Mouse (Mus musculus) gastrocnemius, postnatal 14 days (tissue): ENCODE results near the gene Gm10300. TPM values are rescaled to one million over a fixed set of nuclear protein-coding genes. Genes with fewer than 3 reads are reported as not detected.
A peak's percentile ranks its signal among the peaks of the same experiment; 100 is the strongest.

Experiments used
- DNase-seq: peaks from one replicate; pipeline ENCODE4 v3.0.0; 2021; ENCODE audit warnings: mixed read lengths
- intact Hi-C: fragments of 180-260 bp; cut with DNase I; formaldehyde crosslinking; loops from one replicate; pipeline ENCODE4 v1.15.1; 2025; ENCODE audit warnings: low total_unique reads
- long read RNA-seq, 2 experiments: library from polyadenylated mRNA; stranded (forward); transcript quantifications; one replicate each; pipeline ENCODE4 v2.0.0; 2021
- total RNA-seq, 2 experiments: library from RNA; stranded (reverse); gene quantifications; 2 replicates each; pipeline ENCODE4 v1.2.3; 2021

Gm10300 gene
- under 1 TPM in 1 of 2 experiments, not detected in 1; 0.14 TPM for total RNA-seq
- long read RNA-seq, experiment 1 = 0 reads
- long read RNA-seq, experiment 2 = 0 reads

DNA sequence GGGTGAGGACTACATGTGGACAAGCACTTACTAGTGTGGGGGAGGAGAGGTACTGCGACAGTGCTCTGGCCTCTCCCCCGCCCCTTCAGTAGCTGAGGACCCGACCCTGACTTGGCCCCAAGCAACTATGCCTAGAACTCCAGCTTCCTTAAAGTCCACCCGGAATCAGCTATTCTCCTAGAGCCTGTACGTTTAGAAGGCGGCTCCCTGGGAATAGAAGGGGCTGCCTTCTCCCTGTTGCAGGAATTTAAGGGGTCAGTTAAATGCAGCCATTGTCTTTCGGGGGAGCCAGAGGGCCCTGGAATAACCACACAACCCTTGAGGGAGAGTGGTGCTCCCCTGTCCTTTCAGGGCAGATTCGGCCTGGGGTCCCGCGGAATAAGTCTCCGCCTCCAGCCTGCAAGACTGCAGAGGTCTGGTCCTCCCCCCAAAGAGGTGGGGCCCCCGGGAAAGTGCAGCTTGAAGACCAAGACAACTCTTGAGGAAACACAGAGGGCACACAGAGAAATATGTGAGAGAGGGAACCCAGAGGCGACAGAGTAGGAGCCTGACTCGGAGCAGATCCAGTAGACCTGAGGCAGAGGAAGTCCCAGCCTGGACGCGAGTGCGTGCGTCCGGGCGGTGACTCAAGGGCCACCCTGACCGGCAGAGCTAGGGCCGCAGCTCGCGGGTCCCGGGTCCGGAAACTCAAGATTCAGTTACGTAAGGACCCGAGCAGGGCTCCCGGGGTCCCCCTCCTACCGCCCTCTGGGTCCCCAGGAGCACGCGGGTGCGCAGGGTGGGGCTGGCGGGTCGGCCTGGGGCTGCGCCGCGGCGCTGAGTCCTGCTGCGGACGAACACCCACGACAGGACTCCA, at the start of gene Gm10300:
Gm10300 (plus strand) TSS at position 621 of the 856 bp plus-strand sequence.
- intact Hi-C loops = no loop called here

DNA sequence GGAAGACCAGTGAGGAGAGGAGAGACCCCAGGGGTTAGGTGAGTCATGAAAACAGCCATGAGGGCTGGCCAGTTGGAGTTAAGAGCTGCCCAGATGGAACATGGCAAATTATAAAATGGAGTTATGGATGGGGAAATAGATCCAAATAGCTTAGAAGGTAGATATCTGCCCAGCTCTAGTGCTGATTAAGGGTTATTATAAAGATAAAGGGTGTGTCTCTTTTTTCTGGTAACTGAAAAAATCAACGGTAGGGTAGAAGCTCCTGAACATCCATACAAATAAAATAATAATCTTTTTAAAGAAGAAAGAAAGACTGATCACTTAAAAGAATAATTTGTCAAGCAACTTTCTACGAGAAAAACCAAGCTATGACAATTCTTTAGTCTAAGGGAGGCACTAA, 49.2 kb upstream of the Gm10300 start:
- intact Hi-C loops = no loop called here
- no peak for DNase-seq

More for the DNA sequence above, at the start of gene Gm10300:
- DNase-seq = peak; percentile 36

- no peak for DNase-seq
- intact Hi-C loops = no loop called here
Measured at GRCm38 (mm10) chr4:132025738-132026527, 48.6 kb upstream of the Gm10300 start.

DNA sequence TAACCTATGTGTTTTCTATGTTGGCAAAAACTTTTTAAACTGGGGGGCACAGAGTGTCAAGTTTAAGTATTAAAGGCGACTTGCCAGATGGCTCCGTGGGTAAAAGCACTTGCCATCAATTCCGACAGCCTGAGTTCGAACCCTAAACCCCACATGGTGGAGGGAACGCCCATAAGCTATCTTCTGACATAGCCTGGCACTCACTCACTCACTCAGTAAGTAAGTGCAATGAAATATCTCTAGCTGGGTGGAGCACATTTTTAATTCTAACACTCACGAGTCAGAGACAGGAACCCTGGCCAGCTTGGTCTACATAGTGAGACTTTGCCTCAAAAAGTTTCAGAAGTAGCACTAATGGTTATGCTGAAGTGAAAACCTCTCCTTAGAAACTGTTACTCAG, 47.3 kb upstream of the Gm10300 start:
- intact Hi-C loops = no loop called here
- DNase-seq = no peak

DNA sequence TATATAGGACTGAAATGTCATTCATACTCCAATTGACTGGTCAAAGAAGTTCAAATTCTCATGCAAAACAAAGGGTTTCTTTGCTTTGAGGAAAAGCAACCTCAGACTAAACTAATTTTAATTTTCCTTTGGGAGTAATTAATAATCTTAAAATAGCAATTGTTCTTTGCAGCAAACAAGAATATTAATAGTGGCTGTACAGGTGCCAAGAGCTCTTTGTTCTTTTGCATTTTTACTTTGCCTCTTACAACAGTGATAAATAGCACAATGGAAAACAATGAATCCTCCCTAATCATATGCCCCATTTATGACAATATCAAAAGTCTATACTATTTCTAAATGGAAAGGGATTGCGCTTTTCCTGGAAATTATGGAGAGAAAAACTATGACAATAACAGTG, 46.7 kb upstream of the Gm10300 start:
- DNase-seq = no peak
- intact Hi-C loops = no loop called here

DNA sequence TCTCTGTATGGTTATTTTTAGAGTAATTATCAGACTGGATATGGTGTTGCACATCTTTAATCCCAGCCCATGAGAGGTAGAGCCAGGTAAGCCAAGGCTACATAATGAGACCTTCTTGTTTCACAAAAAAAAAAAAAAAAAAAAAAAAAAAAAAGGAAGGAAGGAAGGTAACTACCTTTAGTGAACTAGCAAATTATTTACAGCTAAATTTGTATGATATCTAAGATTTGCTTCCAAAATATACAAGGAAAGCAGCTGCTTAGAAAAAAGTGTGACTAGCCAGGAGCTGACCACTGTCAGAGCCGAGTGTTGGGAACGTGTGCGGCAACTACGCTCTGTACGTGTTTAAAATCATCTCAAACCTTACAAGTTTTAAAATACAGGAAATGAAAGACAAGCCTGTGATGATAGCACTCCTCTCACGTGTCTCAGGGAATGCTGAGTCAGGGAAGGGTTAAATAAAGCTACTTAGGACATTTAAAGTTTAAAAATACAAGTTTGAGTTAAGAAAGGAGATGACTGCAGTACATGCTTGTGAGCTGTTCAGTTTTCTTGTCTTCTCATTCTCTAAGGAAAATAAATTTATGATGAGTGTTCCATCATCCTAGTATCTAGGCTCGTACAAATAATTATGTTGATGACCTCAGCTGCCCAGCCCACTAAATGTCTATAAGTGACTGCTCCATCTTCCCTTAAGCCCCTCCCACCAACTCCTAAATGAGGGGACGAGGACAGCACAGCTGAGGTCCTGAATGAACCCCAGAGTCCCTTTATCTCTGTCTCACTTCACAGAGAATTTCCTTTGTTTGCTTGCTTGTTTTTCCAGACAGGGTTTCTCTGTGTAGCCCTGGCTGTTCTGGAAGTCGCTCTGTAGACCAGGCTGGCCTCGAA, 44.4 kb upstream of the Gm10300 start:
- intact Hi-C loops = no loop called here
- no peak for DNase-seq

- intact Hi-C loops = no loop called here
Measured at GRCm38 (mm10) chr4:132033183-132033582, 41.3 kb upstream of the Gm10300 start.

DNA sequence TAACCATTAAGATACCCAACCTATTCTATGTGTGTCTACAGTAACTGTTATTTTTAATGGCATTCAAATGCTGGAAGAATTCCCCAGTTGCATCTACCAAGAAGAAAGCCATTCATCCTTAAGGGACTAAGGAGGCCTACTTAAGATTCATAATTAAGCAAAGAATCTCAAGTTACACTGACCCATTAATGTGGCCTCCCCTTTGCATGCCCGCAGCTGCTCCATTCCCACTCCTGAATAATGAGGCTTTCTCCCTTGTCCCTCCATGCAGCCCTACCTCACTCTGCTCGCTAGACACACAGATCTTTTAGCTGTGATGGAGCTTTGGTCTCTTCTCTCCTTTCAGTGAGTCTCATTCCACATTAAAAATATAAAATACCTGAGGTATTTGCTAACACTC, 40.3 kb upstream of the Gm10300 start:
- DNase-seq = no peak
- intact Hi-C loops = no loop called here

More at GRCm38 (mm10) chr4:132033183-132033582, 41.3 kb upstream of the Gm10300 start:
- DNase-seq = no peak

- intact Hi-C loops = no loop called here
- DNase-seq = no peak
Measured at GRCm38 (mm10) chr4:132037137-132037536, 37.4 kb upstream of the Gm10300 start.

DNA sequence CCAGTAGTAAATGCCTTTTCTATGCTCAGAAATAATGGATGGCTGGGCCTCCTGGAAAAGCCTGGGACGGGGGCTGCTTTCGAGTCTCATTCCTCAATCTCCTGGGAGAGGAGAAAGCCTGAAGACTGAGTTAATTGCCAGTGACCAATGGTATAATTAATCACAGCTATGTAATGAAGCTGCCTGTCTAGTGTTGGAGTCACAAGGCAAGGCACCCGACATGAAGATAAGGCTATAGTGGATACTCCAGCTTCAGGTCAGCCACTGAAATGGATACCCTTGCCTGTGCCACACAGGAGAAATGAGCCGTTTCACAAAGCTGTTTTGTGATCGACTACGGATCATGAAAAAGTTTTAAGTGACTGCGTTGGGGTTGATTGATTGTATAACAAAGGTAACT, 36.5 kb upstream of the Gm10300 start:
- intact Hi-C loops = no loop called here
- no peak for DNase-seq

- intact Hi-C loops = no loop called here
- DNase-seq = no peak
Measured at GRCm38 (mm10) chr4:132038809-132039208, 35.7 kb upstream of the Gm10300 start.

DNA sequence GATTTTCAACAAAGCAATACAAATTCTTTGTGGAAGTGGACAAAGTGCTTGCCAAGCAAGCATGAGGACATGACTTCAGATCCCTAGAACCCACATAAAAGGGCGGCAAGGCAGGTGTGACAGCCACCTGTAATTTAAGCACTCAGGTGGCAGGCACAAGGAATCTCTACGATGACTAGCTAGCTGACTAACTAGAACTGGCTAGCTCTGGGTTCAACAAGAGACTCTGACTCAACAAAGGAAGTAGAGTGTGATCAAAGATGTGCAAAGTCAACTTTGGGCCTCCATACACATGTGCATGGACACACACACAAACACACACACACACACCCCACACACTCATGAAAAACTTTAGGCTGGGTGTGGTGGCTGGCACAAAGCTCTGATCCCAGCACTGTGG, 35.0 kb upstream of the Gm10300 start:
- intact Hi-C loops = no loop called here
- no peak for DNase-seq

DNA sequence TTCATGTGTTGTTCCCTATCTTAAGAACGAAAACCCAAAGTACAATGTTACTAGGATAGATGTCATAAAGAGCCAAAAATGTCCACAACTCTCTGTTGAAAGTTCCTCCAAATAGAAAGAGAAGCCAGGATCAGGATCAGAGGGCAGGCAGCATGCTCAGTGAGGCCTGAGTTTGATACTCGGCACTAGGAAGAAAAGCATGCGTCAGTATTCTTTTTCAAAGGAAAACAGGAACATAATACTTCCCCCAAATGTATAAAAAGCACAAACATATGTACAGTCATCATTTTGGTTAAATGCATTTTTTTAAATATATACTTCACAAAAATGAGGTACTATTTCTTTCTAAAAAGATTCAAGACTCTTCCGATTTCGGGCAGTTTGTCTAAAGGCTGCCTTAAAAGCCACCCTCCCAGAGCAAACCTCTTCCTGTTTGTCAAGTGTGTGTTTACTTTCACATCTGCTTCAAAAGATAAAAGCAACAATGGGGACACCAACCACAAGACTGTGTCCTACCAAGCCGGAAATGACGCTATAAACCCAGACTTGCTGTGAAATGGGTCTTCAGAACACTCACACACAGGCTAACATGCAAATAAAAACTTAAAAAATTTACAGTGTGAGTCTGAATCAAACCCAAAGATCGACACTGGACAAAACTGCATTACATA, 34.4 kb upstream of the Gm10300 start:
- no peak for DNase-seq
- intact Hi-C loops = no loop called here

GRCm38 (mm10) chr4:132041471-132042332, 32.8 kb upstream of the Gm10300 start:
- no peak for DNase-seq
- intact Hi-C loops = no loop called here

DNA sequence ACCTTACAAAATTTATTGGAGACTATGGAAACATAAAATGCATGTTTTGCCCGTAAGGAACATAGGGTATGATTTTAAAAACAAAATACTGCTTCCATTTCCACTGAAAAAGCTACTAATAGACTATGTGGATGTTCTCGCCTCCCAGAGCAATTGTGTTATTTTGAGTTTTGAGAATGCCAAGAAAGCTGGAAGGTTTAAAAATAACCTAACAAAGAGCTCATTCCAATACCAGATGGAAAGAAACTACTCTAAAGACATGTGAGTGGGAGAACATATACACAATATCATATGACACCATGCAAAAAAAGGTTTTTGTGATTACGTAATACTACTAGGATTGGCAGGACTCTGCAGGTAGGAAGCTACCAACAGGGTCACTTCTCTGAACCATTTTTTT, 30.8 kb upstream of the Gm10300 start:
- DNase-seq = no peak
- intact Hi-C loops = no loop called here

DNA sequence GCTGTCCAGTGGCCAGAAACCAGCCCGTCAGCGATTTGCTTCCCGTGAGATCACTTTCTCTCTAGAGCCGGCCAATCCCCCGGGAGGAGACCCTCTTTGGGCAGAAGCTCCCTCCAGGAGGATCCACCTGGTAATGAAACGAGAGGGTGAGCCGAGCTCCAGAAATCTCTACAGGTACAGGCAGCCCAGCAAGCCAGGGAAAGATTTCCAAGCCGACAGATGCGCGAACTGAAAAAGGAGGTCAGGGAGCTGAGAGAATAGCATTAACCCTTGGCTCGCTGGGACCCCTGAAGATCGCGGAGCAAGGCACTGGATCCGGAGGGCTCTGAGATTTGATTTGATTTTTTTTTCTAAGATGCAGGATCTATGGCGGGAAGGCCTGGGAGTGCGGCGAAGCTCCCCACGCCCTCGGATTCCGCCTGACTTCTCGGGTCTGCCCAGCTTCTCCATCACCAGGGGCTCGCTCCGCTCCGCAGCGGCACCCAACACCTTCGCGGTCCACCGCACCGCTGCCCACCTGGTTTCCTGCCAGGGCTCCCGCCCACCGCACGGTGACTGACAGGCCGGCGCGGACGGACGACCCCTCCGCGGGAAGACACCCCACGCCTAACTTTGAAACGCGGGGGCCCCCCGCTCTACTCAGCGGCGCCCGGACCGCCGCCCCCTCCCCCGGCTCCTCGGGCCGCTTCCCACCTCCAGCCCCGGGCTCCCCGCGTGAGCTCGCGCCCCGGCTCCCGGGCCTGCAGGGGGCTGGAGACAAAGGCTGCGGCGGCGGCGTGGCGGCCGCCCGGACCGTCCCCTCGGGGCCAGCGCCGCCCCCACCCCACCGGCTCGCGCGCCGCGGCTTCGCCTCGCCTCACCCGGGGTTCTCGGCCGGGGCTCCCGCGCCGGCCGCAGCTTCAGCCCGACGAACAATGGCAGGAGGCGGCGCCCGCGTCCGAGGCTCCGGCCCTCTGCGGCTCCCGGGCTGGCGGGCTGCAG, 26.2 kb upstream of the Gm10300 start:
- no peak for DNase-seq
- intact Hi-C loops = no loop called here

GRCm38 (mm10) chr4:132048995-132049404, 25.5 kb upstream of the Gm10300 start:
- peak; percentile 86 for DNase-seq
- intact Hi-C loops = no loop called here
